Mouse (Mus musculus) splenic B cell, adult 2 months (primary cell): ENCODE data around the gene A430005L14Rik.
"Not testable (repeated sequence)": the region's sequence is repeated elsewhere in the genome, so short reads cannot be mapped to it uniquely, and the experiment has no call there.

Experiments used
- DNase-seq: peaks from one replicate; pipeline ENCODE4 v3.0.0-alpha.2; 2011; ENCODE audit warnings: low read depth, low spot score
- H3K27me3 ChIP-seq: 2 replicates; pipeline ENCODE4 v1.6.1; 2012; ENCODE audit warnings: mild to moderate bottlenecking, low read length, moderate library complexity, mixed read lengths; ENCODE audit not compliant: control insufficient read depth, poor library complexity, insufficient read depth, severe bottlenecking
- H3K36me3 ChIP-seq: 2 replicates; pipeline ENCODE4 v1.6.1; 2012; ENCODE audit warnings: mild to moderate bottlenecking, low read length, moderate library complexity, mixed read lengths; ENCODE audit not compliant: control insufficient read depth, poor library complexity, insufficient read depth, severe bottlenecking

A430005L14Rik gene

GRCm38 (mm10) chr4:153956569-153957405 lies at the start of gene A430005L14Rik:
TSS of gene A430005L14Rik (plus strand) at chr4:153957237.
- no peaks in the 10 kb centered on the region for H3K27me3 ChIP-seq
- H3K36me3 ChIP-seq = no peaks in the 10 kb centered on the region
- DNase-seq = peak; percentile 97

GRCm38 (mm10) chr4:153907573-153907972 lies 49.5 kb upstream of the A430005L14Rik start:
- no peak for DNase-seq
- H3K27me3 ChIP-seq = no peaks in the 10 kb centered on the region
- H3K36me3 ChIP-seq = no peaks in the 10 kb centered on the region

- Histone ChIP-seq H3K36me3 (no peaks in the 10 kb centered on the region), H3K27me3 (no peaks in the 10 kb centered on the region)
- DNase-seq = no peak
Observed at GRCm38 (mm10) chr4:153913635-153914034, 43.4 kb upstream of the A430005L14Rik start.

GRCm38 (mm10) chr4:153917773-153918500 lies 39.1 kb upstream of the A430005L14Rik start:
- no peak for DNase-seq
- H3K27me3 ChIP-seq = no peaks in the 10 kb centered on the region

GRCm38 (mm10) chr4:153920517-153921233 lies 36.4 kb upstream of the A430005L14Rik start:
- H3K27me3 ChIP-seq = no peaks in the 10 kb centered on the region
- DNase-seq = no peak
- H3K36me3 ChIP-seq = no peaks in the 10 kb centered on the region

More at GRCm38 (mm10) chr4:153917773-153918500, 39.1 kb upstream of the A430005L14Rik start:
- H3K36me3 ChIP-seq = no peaks in the 10 kb centered on the region

GRCm38 (mm10) chr4:153922090-153922489 lies 34.9 kb upstream of the A430005L14Rik start:
- DNase-seq = peak; percentile 3
- not testable (repeated sequence) for H3K36me3 ChIP-seq

GRCm38 (mm10) chr4:153928772-153929299 lies 28.2 kb upstream of the A430005L14Rik start:
- no peaks in the 10 kb centered on the region for H3K36me3 ChIP-seq
- H3K27me3 ChIP-seq = no peaks in the 10 kb centered on the region
- no peak for DNase-seq

More at GRCm38 (mm10) chr4:153922090-153922489, 34.9 kb upstream of the A430005L14Rik start:
- not testable (repeated sequence) for H3K27me3 ChIP-seq

GRCm38 (mm10) chr4:153929425-153929824 lies 27.6 kb upstream of the A430005L14Rik start:
- no peaks in the 10 kb centered on the region for H3K36me3 ChIP-seq
- H3K27me3 ChIP-seq = no peaks in the 10 kb centered on the region
- no peak for DNase-seq

GRCm38 (mm10) chr4:153929921-153930320 lies 27.1 kb upstream of the A430005L14Rik start:
- no peaks in the 10 kb centered on the region for H3K27me3 ChIP-seq
- no peak for DNase-seq
- H3K36me3 ChIP-seq = no peaks in the 10 kb centered on the region

GRCm38 (mm10) chr4:153943243-153943642 lies 13.8 kb upstream of the A430005L14Rik start:
- H3K27me3 ChIP-seq = no peaks in the 10 kb centered on the region
- H3K36me3 ChIP-seq = no peaks in the 10 kb centered on the region
- peak; percentile 20 for DNase-seq

GRCm38 (mm10) chr4:153944261-153944660 lies 12.8 kb upstream of the A430005L14Rik start:
- Histone ChIP-seq H3K36me3 (no peaks in the 10 kb centered on the region), H3K27me3 (no peaks in the 10 kb centered on the region)
- DNase-seq = no peak

GRCm38 (mm10) chr4:153945741-153946140 lies 11.3 kb upstream of the A430005L14Rik start:
- Histone ChIP-seq H3K36me3 (no peaks in the 10 kb centered on the region), H3K27me3 (no peaks in the 10 kb centered on the region)
- DNase-seq = no peak

GRCm38 (mm10) chr4:153950372-153950771 lies 6.7 kb upstream of the A430005L14Rik start:
- Histone ChIP-seq H3K36me3 (no peaks in the 10 kb centered on the region), H3K27me3 (no peaks in the 10 kb centered on the region)
- DNase-seq = no peak

GRCm38 (mm10) chr4:153951150-153951549 lies 5.9 kb upstream of the A430005L14Rik start:
- Histone ChIP-seq H3K27me3 (no peaks in the 10 kb centered on the region), H3K36me3 (no peaks in the 10 kb centered on the region)
- DNase-seq = no peak
